Mouse (Mus musculus): ENCODE measurements around the gene C2cd2.

Gene C2cd2

DNA sequence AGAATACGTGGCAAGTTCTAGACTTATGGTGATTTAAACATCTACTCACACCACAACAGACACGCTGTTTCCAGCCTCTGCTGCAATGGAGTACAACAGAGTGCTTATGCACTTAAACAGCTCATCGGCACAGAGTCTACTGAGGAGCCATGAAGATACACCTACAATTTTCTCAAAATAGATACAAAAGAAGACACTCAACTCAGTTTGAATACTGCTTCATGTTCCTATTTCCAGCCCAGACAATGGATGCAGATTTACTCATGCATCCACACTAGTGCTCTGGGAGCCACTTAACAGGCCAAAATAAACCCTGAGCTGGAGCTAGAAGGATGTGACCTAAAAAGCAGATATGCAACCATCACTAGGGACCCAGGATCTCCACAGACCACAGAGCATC lies 153.5 kb downstream of the C2cd2 start:
- no peak for DNase-seq (ENCODE audit: low spot score)

GRCm38 (mm10) chr16:97805646-97806045 lies 156.8 kb downstream of the C2cd2 start:
- DNase-seq (ENCODE audit: low spot score) = no peak

Measured in embryo, embryonic 10 days (tissue).